Mouse (Mus musculus): ENCODE data around the gene Hunk.

DNA sequence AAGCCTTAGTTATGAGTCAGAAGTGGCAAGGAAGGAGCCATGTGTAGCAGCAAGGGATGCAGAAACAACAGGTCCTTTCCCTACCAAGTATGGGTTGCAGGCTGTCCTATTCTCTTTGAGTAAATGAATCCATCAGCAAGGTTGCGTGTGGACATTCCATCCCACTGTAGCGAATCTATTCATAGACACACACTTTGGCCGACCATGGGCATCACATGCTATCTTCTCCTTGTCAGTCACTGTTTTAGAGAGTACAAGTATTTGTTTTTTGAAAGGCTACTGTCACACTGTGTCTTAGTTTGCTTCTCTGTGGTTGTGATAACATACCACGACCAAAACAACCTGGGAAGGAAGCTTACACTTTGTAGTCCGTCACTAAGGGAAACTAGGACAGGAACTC, 44.7 kb upstream of the Hunk start:
- no peak for TF ChIP-seq CTCF (IDR thresholded peaks at IDR 0.05; ENCODE audit: low read depth, low read length)
- no peak for TF ChIP-seq POLR2A (IDR thresholded peaks at IDR 0.05; ENCODE audit: extremely low read depth, insufficient read depth, low read length)

All from liver, adult 2 months (tissue).